Mouse (Mus musculus) right cerebral cortex, postnatal 36 days (tissue): ENCODE measurements at regions not wholly inside any gene's neighbourhood (a gene's known extent, or its start where the extent isn't known, plus 50 kb on each side); places are given as distances from the start of the nearest gene placed in this dataset.
"Not testable (repeated sequence)": the region's sequence is repeated elsewhere in the genome, so short reads cannot be mapped to it uniquely, and the experiment has no call there.

ENCODE experiments used
- DNase-seq, 2 experiments: peaks; one replicate each; pipeline ENCODE4 v3.0.0; 2022; ENCODE audit warnings: low spot score in 2 of 2, mixed read lengths in 1 of 2

- DNase-seq, result not testable (repeated sequence)
Observed at GRCm38 (mm10) chr3:31708367-31708766, 193.9 kb upstream of the Kcnmb2 start.

GRCm38 (mm10) chr3:31741289-31741688 lies 161.0 kb upstream of the Kcnmb2 start:
- DNase-seq, result no peak

- no peak for DNase-seq
Observed at GRCm38 (mm10) chr3:31755881-31756280, 146.4 kb upstream of the Kcnmb2 start.

GRCm38 (mm10) chr3:31769193-31769592 lies 133.1 kb upstream of the Kcnmb2 start:
- DNase-seq, result no peak

GRCm38 (mm10) chr3:31790342-31790970 lies 111.9 kb upstream of the Kcnmb2 start:
- DNase-seq, result peak in 1 of 2 experiments; percentile 14

GRCm38 (mm10) chr3:31793466-31794040 lies 108.8 kb upstream of the Kcnmb2 start:
- DNase-seq, result no peak

- no peak for DNase-seq
Observed at GRCm38 (mm10) chr3:31796621-31797020, 105.7 kb upstream of the Kcnmb2 start.

GRCm38 (mm10) chr3:31799192-31799591 lies 103.1 kb upstream of the Kcnmb2 start:
- no peak for DNase-seq

GRCm38 (mm10) chr3:31804038-31804437 lies 98.3 kb upstream of the Kcnmb2 start:
- no peak for DNase-seq

GRCm38 (mm10) chr3:31807741-31808140 lies 94.6 kb upstream of the Kcnmb2 start:
- no peak for DNase-seq

GRCm38 (mm10) chr3:31809131-31809530 lies 93.2 kb upstream of the Kcnmb2 start:
- DNase-seq, result not testable (repeated sequence)

- DNase-seq, result no peak
Observed at GRCm38 (mm10) chr3:31811232-31811631, 91.1 kb upstream of the Kcnmb2 start.

GRCm38 (mm10) chr3:31831913-31832312 lies 70.4 kb upstream of the Kcnmb2 start:
- DNase-seq, result no peak

- no peak for DNase-seq
Observed at GRCm38 (mm10) chr3:31841253-31841652, 61.1 kb upstream of the Kcnmb2 start.

GRCm38 (mm10) chr3:31847087-31847486 lies 55.2 kb upstream of the Kcnmb2 start:
- no peak for DNase-seq
